ENCODE assay signal across 8 mouse cellular contexts in genomic region chr6:29916530-29917382, GRCm38 (mm10). TPM values are rescaled to one million over a fixed set of nuclear protein-coding genes. Genes with fewer than 3 reads are reported as not detected.
DNase-seq lines count a peak whose midpoint lies in the region; ATAC-seq lines count a peak whose summit lies in the region.

Gene Strip2 (plus strand): TSS chr6:29917012.

- no peaks in the 10 kb centered on the region for H3K4me1 ChIP-seq in intestine, embryonic 16.5 days (ENCODE audit: control insufficient read depth, insufficient read depth, low read length)

- no peaks in the 10 kb centered on the region; the same call in 1 of the 2 replicates for H3K27me3 ChIP-seq in intestine, embryonic 16.5 days (replicated peaks; ENCODE audit: control insufficient read depth, insufficient read depth, low read length)

- H3K4me3 ChIP-seq in intestine, embryonic 16.5 days (ENCODE audit: low read length) = peak within 1 kb of the TSS; percentile 76

- no peak within 1 kb of the TSS for H3K27ac ChIP-seq in intestine, embryonic 16.5 days (ENCODE audit: low read length)

- H3K9ac ChIP-seq in intestine, embryonic 16.5 days (ENCODE audit: low read depth, low read length) = peak within 1 kb of the TSS; percentile 67

- H3K36me3 ChIP-seq in intestine, embryonic 16.5 days (ENCODE audit: control insufficient read depth, insufficient read depth, low read length) = no peaks in the 10 kb centered on the region

- intact Hi-C loops in left cerebral cortex, postnatal 25 days (cut with DNase I) = loop anchor here (5.0 to 10.0 kb wide), 3 partner anchors 131 to 288 kb away; partner anchors contain the start of gene Nrf1

- under 1% methylated on average over 67 of the region's 67 CpGs for WGBS in intestine, embryonic 16.5 days

- H3K9me3 ChIP-seq in intestine, embryonic 16.5 days (ENCODE audit: control insufficient read depth, low read length) = no peaks in the 10 kb centered on the region

- peak; percentile 100 for ATAC-seq in intestine, embryonic 16.5 days

- H3K4me2 ChIP-seq in intestine, embryonic 16.5 days (ENCODE audit: low read depth, low read length) = peak within 1 kb of the TSS; percentile 100

- DNase-seq in adrenal gland, postnatal 10 days = peak; percentile 97
- DNase-seq in embryo, embryonic 9.5 days (ENCODE audit: extremely low spot score) = peak; percentile 95
- DNase-seq in gastrocnemius, postnatal 4 days (ENCODE audit: low spot score in 2 of 2) = peak; percentile 87 to 94
- peak; percentile 91 to 92 for DNase-seq in left cerebral cortex, postnatal 25 days (ENCODE audit: low spot score in 2 of 2)
- peak; percentile 92 for DNase-seq in mesoderm, embryonic 11.5 days (ENCODE audit: low read depth, low spot score)
- DNase-seq in right cerebral cortex, postnatal 25 days = peak; percentile 91
- DNase-seq in urinary bladder, postnatal 36 days (ENCODE audit: low spot score in 2 of 2) = peak; percentile 86 to 91

RNA-seq across cellular contexts. Expression of gene Strip2, which starts in this region (rescaled TPM):
- 1 to 10 TPM; 1.2 to 2.7 TPM for total RNA-seq in adrenal gland, postnatal 10 days (2021)
- 10 to 100 TPM; 10.3 to 10.9 TPM for total RNA-seq in gastrocnemius, postnatal 4 days (2021)
- 0.54 and 0.60 TPM in 2 replicates for polyA plus RNA-seq in intestine, embryonic 16.5 days (2015; fragmentation: Nextera tagmentation; extraction: Ambion mirVana)
- total RNA-seq in left cerebral cortex, postnatal 25 days (2021) = 10 to 100 TPM; 14.2 to 33.7 TPM

Comparison
In these comparisons a context has a peak if more than half of its experiments do, and no peak if none do; other contexts are left out.
1. Peak in ATAC-seq, H3K4me3 ChIP-seq, H3K9ac ChIP-seq and H3K4me2 ChIP-seq in intestine, embryonic 16.5 days; RNA of the gene not detected or under 1 TPM.